21 mouse cellular contexts compared by ENCODE assay signal in genomic region chr12:27293736-27294135, GRCm38 (mm10). TPM values are rescaled to one million over a fixed set of nuclear protein-coding genes. Genes with fewer than 3 reads are reported as not detected.
DNase-seq lines count a peak whose midpoint lies in the region; ATAC-seq and TF ChIP-seq lines count a peak whose summit lies in the region.
"Had no signal": no experiment of that assay in that cellular context is flagged by ENCODE, and none has a peak within 500 bp of the region (broad histone marks: within the 10 kb centered on the region; RNA-seq: fewer than 3 reads in every experiment).

No protein-coding gene starts in this region.

- DNase-seq in brain, embryonic 14.5 days (ENCODE audit: low read depth) = peak; percentile 38
- DNase-seq in hindbrain, embryonic 14.5 days (ENCODE audit: low spot score) = no peak
- DNase-seq in cerebellum, adult 18-20 months = no peak
- DNase-seq in liver, postnatal 0 days = no peak
- DNase-seq: adrenal gland, postnatal 36 days; B cell, adult 2 months; cerebellum, adult 9-10 months; gastrocnemius, postnatal 25 days; heart, postnatal 4 days; kidney, postnatal 14 days; left cerebral cortex, postnatal 4 days; right cerebral cortex, postnatal 25 days; thymus, postnatal 14 days had no signal

- WGBS in forebrain, embryonic 13.5 days = 57% methylated on average over 10 of the region's 10 CpGs
- 60% methylated on average over 10 of the region's 10 CpGs for WGBS in forebrain, embryonic 16.5 days
- WGBS in hindbrain, embryonic 14.5 days = 42% methylated on average over 10 of the region's 10 CpGs
- 59% methylated on average over 10 of the region's 10 CpGs for WGBS in midbrain, embryonic 15.5 days
- 53% methylated on average over 10 of the region's 10 CpGs for WGBS in liver, postnatal 0 days (ENCODE audit: insufficient replicate concordance)
- WGBS in kidney, embryonic 15.5 days = 54% methylated on average over 10 of the region's 10 CpGs

- peaks cover 15% of the 10 kb centered on the region for H3K4me1 ChIP-seq in forebrain, embryonic 13.5 days
- peaks cover 11% of the 10 kb centered on the region for H3K4me1 ChIP-seq in forebrain, embryonic 16.5 days (replicated peaks; ENCODE audit: control insufficient read depth, insufficient read depth, low read length)
- peaks cover 15% of the 10 kb centered on the region for H3K4me1 ChIP-seq in hindbrain, embryonic 14.5 days (replicated peaks; ENCODE audit: control insufficient read depth, insufficient read depth, low read length)
- H3K4me1 ChIP-seq in midbrain, embryonic 15.5 days = peaks cover 16% of the 10 kb centered on the region
- H3K4me1 ChIP-seq in liver, postnatal 0 days (ENCODE audit: insufficient read depth) = no peaks in the 10 kb centered on the region
- H3K4me1 ChIP-seq in kidney, embryonic 15.5 days = peaks cover 7% of the 10 kb centered on the region; the same call in 1 of the 2 replicates

- no peak overlapping the region for H3K4me2 ChIP-seq in forebrain, embryonic 13.5 days
- no peak overlapping the region for H3K4me2 ChIP-seq in forebrain, embryonic 16.5 days (ENCODE audit: low read length)
- no peak overlapping the region for H3K4me2 ChIP-seq in hindbrain, embryonic 14.5 days (replicated peaks)
- H3K4me2 ChIP-seq in midbrain, embryonic 15.5 days = no peak overlapping the region
- H3K4me2 ChIP-seq in liver, postnatal 0 days (ENCODE audit: low read depth, low read length) = no peak overlapping the region
- no peak overlapping the region for H3K4me2 ChIP-seq in kidney, embryonic 15.5 days
- H3K4me2 ChIP-seq: heart, embryonic 13.5 days; liver, embryonic 11.5 days; lung, embryonic 14.5 days had no signal

- peak overlapping the region; percentile 5; the same call in 1 of the 2 replicates for H3K27ac ChIP-seq in forebrain, embryonic 13.5 days
- H3K27ac ChIP-seq in forebrain, embryonic 16.5 days (ENCODE audit: low read length) = no peak overlapping the region
- peak overlapping the region; percentile 3 for H3K27ac ChIP-seq in hindbrain, embryonic 14.5 days
- 0 out of 2 replicates have a peak overlapping the region, but pooled peaks have one; percentile 32 for H3K27ac ChIP-seq in midbrain, embryonic 15.5 days
- H3K27ac ChIP-seq in liver, postnatal 0 days (ENCODE audit: low read depth) = no peak overlapping the region
- H3K27ac ChIP-seq in kidney, embryonic 15.5 days = no peak overlapping the region
- H3K27ac ChIP-seq: heart, embryonic 13.5 days had no signal

- TF ChIP-seq EP300 in liver, postnatal 0 days (IDR thresholded peaks at IDR 0.05; ENCODE audit: low read depth) = no peak

- H3K9me3 ChIP-seq in forebrain, embryonic 13.5 days (replicated peaks) = no peaks in the 10 kb centered on the region
- no peaks in the 10 kb centered on the region for H3K9me3 ChIP-seq in forebrain, embryonic 16.5 days (ENCODE audit: control insufficient read depth, low read length)
- H3K9me3 ChIP-seq in hindbrain, embryonic 14.5 days (ENCODE audit: control insufficient read depth, low read length) = no peaks in the 10 kb centered on the region
- H3K9me3 ChIP-seq in midbrain, embryonic 15.5 days = no peaks in the 10 kb centered on the region
- H3K9me3 ChIP-seq in liver, postnatal 0 days (ENCODE audit: low read length) = no peaks in the 10 kb centered on the region
- H3K9me3 ChIP-seq in kidney, embryonic 15.5 days (replicated peaks) = no peaks in the 10 kb centered on the region
- H3K9me3 ChIP-seq: heart, embryonic 13.5 days had no signal

- no peak for ATAC-seq in forebrain, embryonic 13.5 days
- no peak for ATAC-seq in forebrain, embryonic 16.5 days
- no peak for ATAC-seq in hindbrain, embryonic 14.5 days (ENCODE audit: low FRiP score)
- no peak for ATAC-seq in midbrain, embryonic 15.5 days (replicated peaks)
- no peak for ATAC-seq in liver, postnatal 0 days
- no peak for ATAC-seq in kidney, embryonic 15.5 days (replicated peaks; ENCODE audit: low FRiP score)
- ATAC-seq: intestine, postnatal 0 days had no signal

- no peaks in the 10 kb centered on the region for H3K27me3 ChIP-seq in forebrain, embryonic 13.5 days
- no peaks in the 10 kb centered on the region for H3K27me3 ChIP-seq in forebrain, embryonic 16.5 days (replicated peaks; ENCODE audit: control insufficient read depth, insufficient read depth, low read length)
- H3K27me3 ChIP-seq in hindbrain, embryonic 14.5 days (ENCODE audit: control insufficient read depth, insufficient read depth, low read length) = no peaks in the 10 kb centered on the region
- H3K27me3 ChIP-seq in midbrain, embryonic 15.5 days (replicated peaks) = no peaks in the 10 kb centered on the region
- no peaks in the 10 kb centered on the region for H3K27me3 ChIP-seq in liver, postnatal 0 days (ENCODE audit: insufficient read depth, low read length)
- H3K27me3 ChIP-seq in kidney, embryonic 15.5 days = no peaks in the 10 kb centered on the region

- no peak overlapping the region for H3K9ac ChIP-seq in forebrain, embryonic 13.5 days
- no peak overlapping the region for H3K9ac ChIP-seq in forebrain, embryonic 16.5 days (replicated peaks; ENCODE audit: low read depth, low read length)
- H3K9ac ChIP-seq in hindbrain, embryonic 14.5 days = no peak overlapping the region
- H3K9ac ChIP-seq in midbrain, embryonic 15.5 days = no peak overlapping the region
- no peak overlapping the region for H3K9ac ChIP-seq in liver, postnatal 0 days (replicated peaks)
- no peak overlapping the region for H3K9ac ChIP-seq in kidney, embryonic 15.5 days
- H3K9ac ChIP-seq: heart, embryonic 13.5 days; lung, embryonic 14.5 days had no signal

- TF ChIP-seq CTCF in brain, embryonic 14.5 days (IDR thresholded peaks at IDR 0.05; ENCODE audit: borderline replicate concordance, extremely low read depth, insufficient read depth, insufficient read length) = no peak
- TF ChIP-seq CTCF in liver, postnatal 0 days (IDR thresholded peaks at IDR 0.05; ENCODE audit: low read depth) = no peak

- H3K36me3 ChIP-seq in forebrain, embryonic 13.5 days (ENCODE audit: poor library complexity, severe bottlenecking) = no peaks in the 10 kb centered on the region
- H3K36me3 ChIP-seq in forebrain, embryonic 16.5 days (ENCODE audit: control insufficient read depth, insufficient read depth) = no peaks in the 10 kb centered on the region
- H3K36me3 ChIP-seq in hindbrain, embryonic 14.5 days (replicated peaks; ENCODE audit: control insufficient read depth, insufficient read depth) = no peaks in the 10 kb centered on the region
- H3K36me3 ChIP-seq in midbrain, embryonic 15.5 days (replicated peaks) = no peaks in the 10 kb centered on the region
- H3K36me3 ChIP-seq in liver, postnatal 0 days (replicated peaks; ENCODE audit: insufficient read depth, low read length) = no peaks in the 10 kb centered on the region
- H3K36me3 ChIP-seq in kidney, embryonic 15.5 days = no peaks in the 10 kb centered on the region
- H3K36me3 ChIP-seq: heart, embryonic 13.5 days had no signal

- no peak overlapping the region for H3K4me3 ChIP-seq in forebrain, embryonic 13.5 days
- no peak overlapping the region for H3K4me3 ChIP-seq in forebrain, embryonic 16.5 days (replicated peaks; ENCODE audit: low read length)
- H3K4me3 ChIP-seq in hindbrain, embryonic 14.5 days (replicated peaks; ENCODE audit: low read length) = no peak overlapping the region
- no peak overlapping the region for H3K4me3 ChIP-seq in midbrain, embryonic 15.5 days
- H3K4me3 ChIP-seq in liver, postnatal 0 days (ENCODE audit: low read depth, low read length) = no peak overlapping the region
- H3K4me3 ChIP-seq in kidney, embryonic 15.5 days (replicated peaks) = no peak overlapping the region
- H3K4me3 ChIP-seq: heart, embryonic 13.5 days had no signal

- no peak for TF ChIP-seq POLR2A in brain, embryonic 14.5 days (IDR thresholded peaks at IDR 0.05; ENCODE audit: borderline replicate concordance, extremely low read depth, insufficient read depth, insufficient read length, poor library complexity, severe bottlenecking)

RNA-seq across cellular contexts. Expression of gene Sox11, which starts 48.6 kb away (rescaled TPM):
- polyA plus RNA-seq in forebrain, embryonic 13.5 days (2015; fragmentation: Nextera tagmentation; extraction: Ambion mirVana) = 852 and 970 TPM in 2 replicates
- 949 and 1,162 TPM in 2 replicates for polyA plus RNA-seq in forebrain, embryonic 16.5 days (2015; fragmentation: Nextera tagmentation; extraction: Ambion mirVana)
- 238 and 273 TPM in 2 replicates for polyA plus RNA-seq in brain, embryonic 14.5 days (2012; rRNA removed)
- 336 and 376 TPM in 2 replicates for polyA plus RNA-seq in hindbrain, embryonic 14.5 days (2014; fragmentation: Nextera tagmentation; extraction: Ambion mirVana)
- polyA plus RNA-seq in midbrain, embryonic 15.5 days (2015; fragmentation: Nextera tagmentation; extraction: Ambion mirVana) = 467 and 470 TPM in 2 replicates
- polyA plus RNA-seq in liver, postnatal 0 days (2015; fragmentation: Nextera tagmentation; extraction: Ambion mirVana) = 0.48 and 0.54 TPM in 2 replicates
- 71.1 and 77.9 TPM in 2 replicates for polyA plus RNA-seq in kidney, embryonic 15.5 days (2015; fragmentation: Nextera tagmentation; extraction: Ambion mirVana)

Comparison
In these comparisons a context has a peak if more than half of its experiments do, and no peak if none do; other contexts are left out.
1. H3K27ac ChIP-seq: peak in forebrain, embryonic 13.5 days (single experiment), hindbrain, embryonic 14.5 days (single experiment) and midbrain, embryonic 15.5 days (single experiment); none in forebrain, embryonic 16.5 days (single experiment), liver, postnatal 0 days (single experiment) and kidney, embryonic 15.5 days (single experiment).
2. RNA of gene Sox11, which starts 48.6 kb away (polyA plus RNA-seq): 852 to 970 TPM in forebrain, embryonic 13.5 days, 949 to 1,162 TPM in forebrain, embryonic 16.5 days, 467 to 470 TPM in midbrain, embryonic 15.5 days, 336 to 376 TPM in hindbrain, embryonic 14.5 days, 238 to 273 TPM in brain, embryonic 14.5 days and 71.1 to 77.9 TPM in kidney, embryonic 15.5 days; 0.48 to 0.54 TPM in liver, postnatal 0 days; every median in the first group is over 10 times any median in the second.